Mouse (Mus musculus) heart, postnatal 0 days (tissue): ENCODE data around the gene Klf12.

Experiments
- CTCF ChIP-seq: IDR thresholded peaks from 2 replicates; pipeline ENCODE4 v1.5.1; 2016; ENCODE audit warnings: antibody characterized with exemption, control low read depth, low read depth
- EP300 ChIP-seq: IDR thresholded peaks from 2 replicates; pipeline ENCODE4 v1.6.1; 2016; ENCODE audit warnings: antibody characterized with exemption, low read depth

- TF ChIP-seq EP300, result no peak
- TF ChIP-seq CTCF, result no peak
Observed at GRCm38 (mm10) chr14:100041823-100042222, 242.7 kb downstream of the Klf12 start.
